Mouse (Mus musculus): ENCODE data around the gene Nell1. TPM values are rescaled to one million over a fixed set of nuclear protein-coding genes. Genes with fewer than 3 reads are reported as not detected.

Nell1 gene
- polyA plus RNA-seq, 1 experiment from 2014 or later: 3.2 TPM

DNA sequence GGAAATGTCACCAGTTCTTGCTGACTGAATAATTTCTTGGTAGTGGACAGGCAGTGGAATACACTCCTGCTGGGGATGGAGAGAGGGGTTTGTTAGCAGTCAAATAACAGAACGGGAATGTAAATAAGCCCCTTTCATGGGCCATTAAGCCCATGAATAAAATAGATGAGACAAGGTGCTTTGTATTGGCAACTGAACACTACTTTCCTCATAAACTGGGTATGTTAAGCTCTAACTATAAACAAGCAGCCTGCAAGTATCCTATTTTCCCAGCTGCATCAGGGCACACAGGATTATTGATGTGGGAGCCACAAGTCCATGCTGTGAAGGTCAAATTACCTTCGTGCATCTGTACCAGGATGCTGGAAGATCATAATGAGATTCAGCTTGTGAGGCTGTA, 387.4 kb downstream of the Nell1 start:
- Histone ChIP-seq H3K27me3 (no peaks in the 10 kb centered on the region), H3K4me3 (no peak overlapping the region), H3K4me1 (no peaks in the 10 kb centered on the region), H3K9me3 (no peaks in the 10 kb centered on the region), H3K4me2 (replicated peaks) (no peak overlapping the region), H3K9ac (no peak overlapping the region), H3K27ac (no peak overlapping the region), H3K36me3 (no peaks in the 10 kb centered on the region)
- no peak for ATAC-seq (ENCODE audit: low FRiP score, low read depth)
- 19% methylated on average over 2 of the region's 2 CpGs for WGBS

DNA sequence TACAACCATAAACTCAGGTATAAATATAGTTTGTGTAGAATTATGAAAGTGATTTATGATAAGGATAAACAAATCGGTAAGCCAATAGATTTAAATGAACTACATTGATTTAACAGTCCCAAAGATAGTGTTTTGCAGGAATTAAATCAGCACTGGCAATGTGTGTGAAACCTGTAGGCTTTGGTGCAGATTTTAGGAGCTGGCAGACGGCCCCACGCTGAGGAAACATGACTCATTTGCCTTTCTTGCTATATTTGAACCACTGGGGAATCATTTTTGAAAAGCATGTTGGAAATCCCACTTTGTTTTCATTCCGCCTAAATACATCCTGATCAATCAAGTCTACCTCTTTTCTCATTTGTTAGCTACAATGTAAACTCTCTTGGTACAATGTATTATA, 400.2 kb downstream of the Nell1 start:
- Histone ChIP-seq H3K27me3 (no peaks in the 10 kb centered on the region), H3K9ac (no peak overlapping the region), H3K4me3 (no peak overlapping the region), H3K9me3 (no peaks in the 10 kb centered on the region), H3K27ac (no peak overlapping the region), H3K36me3 (no peaks in the 10 kb centered on the region), H3K4me2 (replicated peaks) (no peak overlapping the region), H3K4me1 (no peaks in the 10 kb centered on the region)
- 79% methylated on average over 4 of the region's 4 CpGs for WGBS
- no peak for ATAC-seq (ENCODE audit: low FRiP score, low read depth)

- Histone ChIP-seq H3K9ac (no peak overlapping the region), H3K27me3 (0 out of 2 replicates have a peak, but pooled peaks cover 4% of the 10 kb centered on the region), H3K27ac (no peak overlapping the region), H3K9me3 (no peaks in the 10 kb centered on the region), H3K4me2 (replicated peaks) (no peak overlapping the region), H3K36me3 (no peaks in the 10 kb centered on the region), H3K4me3 (no peak overlapping the region), H3K4me1 (peaks cover 4% of the 10 kb centered on the region; the same call in 1 of the 2 replicates)
- 70% methylated on average over 2 of the region's 2 CpGs for whole genome bisulfite sequencing
- ATAC-seq (ENCODE audit: low FRiP score, low read depth): no peak
Measured at GRCm38 (mm10) chr7:50410421-50410820, 435.8 kb downstream of the Nell1 start.

- Histone ChIP-seq H3K4me3 (no peak overlapping the region), H3K36me3 (no peaks in the 10 kb centered on the region), H3K27ac (no peak overlapping the region), H3K4me2 (replicated peaks) (no peak overlapping the region), H3K27me3 (no peaks in the 10 kb centered on the region), H3K4me1 (no peaks in the 10 kb centered on the region), H3K9me3 (no peaks in the 10 kb centered on the region), H3K9ac (no peak overlapping the region)
- 59% methylated on average over 2 of the region's 2 CpGs for WGBS
- no peak for ATAC-seq (ENCODE audit: low FRiP score, low read depth)
Measured at GRCm38 (mm10) chr7:50419976-50420375, 445.3 kb downstream of the Nell1 start.

GRCm38 (mm10) chr7:50422422-50423195, 447.9 kb downstream of the Nell1 start:
- Histone ChIP-seq H3K4me1 (no peaks in the 10 kb centered on the region), H3K27ac (no peak overlapping the region), H3K4me2 (replicated peaks) (no peak overlapping the region), H3K9ac (no peak overlapping the region), H3K9me3 (no peaks in the 10 kb centered on the region), H3K27me3 (no peaks in the 10 kb centered on the region), H3K4me3 (no peak overlapping the region), H3K36me3 (no peaks in the 10 kb centered on the region)
- WGBS: 95% methylated on average over 1 of the region's 1 CpGs
- ATAC-seq (ENCODE audit: low FRiP score, low read depth): no peak

DNA sequence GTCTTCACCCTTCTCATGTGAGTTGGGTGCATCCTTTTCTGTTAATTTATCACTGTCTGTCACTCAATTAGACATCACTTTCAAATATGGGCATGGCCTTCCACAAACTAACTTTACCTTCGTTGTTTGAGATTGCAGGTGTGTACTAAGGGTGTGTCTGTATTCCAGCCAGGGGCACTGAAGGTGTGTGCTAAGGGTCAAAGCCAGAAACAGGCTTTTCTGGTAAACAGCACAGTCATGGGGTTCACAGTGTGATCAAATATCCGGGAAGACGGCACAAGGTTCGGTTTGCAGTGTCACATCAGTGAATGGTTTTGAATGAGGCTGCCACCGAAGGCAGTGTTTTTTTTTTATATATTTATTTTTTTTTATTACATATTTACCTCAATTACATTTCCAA, 455.1 kb downstream of the Nell1 start:
- no peak overlapping the region for H3K4me2 ChIP-seq (replicated peaks)
- H3K4me3 ChIP-seq: no peak overlapping the region
- H3K4me1 ChIP-seq: no peaks in the 10 kb centered on the region
- H3K9ac ChIP-seq: no peak overlapping the region
- H3K27ac ChIP-seq: no peak overlapping the region
- H3K27me3 ChIP-seq: no peaks in the 10 kb centered on the region
- no peaks in the 10 kb centered on the region for H3K9me3 ChIP-seq
- ATAC-seq (ENCODE audit: low FRiP score, low read depth): no peak
- no peaks in the 10 kb centered on the region for H3K36me3 ChIP-seq
- WGBS: 90% methylated on average over 5 of the region's 5 CpGs

- H3K9me3 ChIP-seq: no peaks in the 10 kb centered on the region
- H3K4me2 ChIP-seq (replicated peaks): no peak overlapping the region
- H3K4me3 ChIP-seq: no peak overlapping the region
- H3K27me3 ChIP-seq: no peaks in the 10 kb centered on the region
- ATAC-seq (ENCODE audit: low FRiP score, low read depth): no peak
- no peaks in the 10 kb centered on the region for H3K4me1 ChIP-seq
- no peak overlapping the region for H3K27ac ChIP-seq
- no peak overlapping the region for H3K9ac ChIP-seq
- no peaks in the 10 kb centered on the region for H3K36me3 ChIP-seq
Measured at GRCm38 (mm10) chr7:50441237-50441636, 466.6 kb downstream of the Nell1 start.

- Histone ChIP-seq H3K9me3 (no peaks in the 10 kb centered on the region), H3K27ac (no peak overlapping the region), H3K27me3 (no peaks in the 10 kb centered on the region), H3K9ac (no peak overlapping the region), H3K36me3 (no peaks in the 10 kb centered on the region), H3K4me3 (no peak overlapping the region), H3K4me2 (replicated peaks) (no peak overlapping the region), H3K4me1 (no peaks in the 10 kb centered on the region)
- WGBS: 40% methylated on average over 4 of the region's 4 CpGs
- ATAC-seq (ENCODE audit: low FRiP score, low read depth): no peak
Measured at GRCm38 (mm10) chr7:50447316-50447715, 472.7 kb downstream of the Nell1 start.

DNA sequence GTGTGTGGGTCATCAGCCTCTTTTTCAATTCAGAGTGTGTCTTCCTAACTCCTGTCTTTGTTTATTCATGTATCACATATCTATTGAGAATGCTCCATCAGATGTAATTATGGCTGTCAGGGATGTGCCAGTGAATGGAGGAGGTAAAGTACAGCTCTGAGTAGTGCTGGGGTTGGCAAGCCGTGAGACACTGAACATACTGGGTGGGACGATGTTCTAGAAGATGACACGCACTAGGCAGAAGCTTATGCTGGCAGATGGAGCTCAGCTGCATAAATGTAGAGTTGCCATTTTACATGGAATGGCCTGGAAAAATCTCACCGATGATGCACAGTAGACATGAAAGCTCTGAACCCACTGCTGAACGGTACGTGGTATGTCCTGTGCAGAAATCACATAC, 493.1 kb downstream of the Nell1 start:
- no peaks in the 10 kb centered on the region for H3K9me3 ChIP-seq
- 92% methylated on average over 6 of the region's 6 CpGs for WGBS
- no peak overlapping the region for H3K4me3 ChIP-seq
- H3K36me3 ChIP-seq: no peaks in the 10 kb centered on the region
- no peaks in the 10 kb centered on the region for H3K27me3 ChIP-seq
- no peak overlapping the region for H3K4me2 ChIP-seq (replicated peaks)
- no peak overlapping the region for H3K27ac ChIP-seq
- ATAC-seq (ENCODE audit: low FRiP score, low read depth): no peak
- no peak overlapping the region for H3K9ac ChIP-seq
- H3K4me1 ChIP-seq: no peaks in the 10 kb centered on the region

GRCm38 (mm10) chr7:50470555-50470954, 495.9 kb downstream of the Nell1 start:
- no peaks in the 10 kb centered on the region for H3K36me3 ChIP-seq
- no peak for ATAC-seq (ENCODE audit: low FRiP score, low read depth)
- H3K9ac ChIP-seq: no peak overlapping the region
- no peak overlapping the region for H3K4me3 ChIP-seq
- no peaks in the 10 kb centered on the region for H3K4me1 ChIP-seq
- H3K27ac ChIP-seq: no peak overlapping the region
- 90% methylated on average over 3 of the region's 3 CpGs for WGBS
- no peaks in the 10 kb centered on the region for H3K27me3 ChIP-seq
- H3K9me3 ChIP-seq: no peaks in the 10 kb centered on the region
- no peak overlapping the region for H3K4me2 ChIP-seq (replicated peaks)

DNA sequence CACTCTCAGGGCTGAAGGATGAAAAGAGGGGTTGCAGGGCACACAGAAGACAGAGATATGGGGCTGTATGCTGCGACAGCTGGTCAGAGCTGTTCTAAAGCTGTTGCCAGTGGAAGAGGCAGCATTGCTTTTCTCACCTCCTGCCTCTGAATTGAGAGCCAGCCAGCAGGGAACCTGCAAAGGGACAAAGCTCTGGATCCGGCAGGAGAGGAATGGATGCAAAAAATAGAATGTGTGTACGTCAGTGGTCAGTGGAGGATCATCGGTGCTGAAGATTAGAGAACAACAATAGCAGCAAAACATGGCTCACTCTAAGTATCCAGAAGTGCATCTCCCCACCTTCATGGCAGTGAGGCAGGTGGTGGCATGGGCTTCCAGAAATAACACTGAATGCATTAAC, 507.3 kb downstream of the Nell1 start:
- no peaks in the 10 kb centered on the region for H3K9me3 ChIP-seq
- WGBS: 75% methylated on average over 4 of the region's 4 CpGs
- no peak overlapping the region for H3K4me2 ChIP-seq (replicated peaks)
- no peak overlapping the region for H3K9ac ChIP-seq
- H3K27me3 ChIP-seq: no peaks in the 10 kb centered on the region
- H3K4me3 ChIP-seq: no peak overlapping the region
- H3K36me3 ChIP-seq: no peaks in the 10 kb centered on the region
- no peak for ATAC-seq (ENCODE audit: low FRiP score, low read depth)
- H3K27ac ChIP-seq: no peak overlapping the region
- no peaks in the 10 kb centered on the region for H3K4me1 ChIP-seq

GRCm38 (mm10) chr7:50485304-50485703, 510.6 kb downstream of the Nell1 start:
- Histone ChIP-seq H3K4me3 (no peak overlapping the region), H3K4me1 (no peaks in the 10 kb centered on the region), H3K27me3 (no peaks in the 10 kb centered on the region), H3K36me3 (no peaks in the 10 kb centered on the region), H3K9me3 (no peaks in the 10 kb centered on the region), H3K4me2 (replicated peaks) (no peak overlapping the region), H3K27ac (no peak overlapping the region), H3K9ac (no peak overlapping the region)
- ATAC-seq (ENCODE audit: low FRiP score, low read depth): no peak
- WGBS: 22% methylated on average over 1 of the region's 1 CpGs

DNA sequence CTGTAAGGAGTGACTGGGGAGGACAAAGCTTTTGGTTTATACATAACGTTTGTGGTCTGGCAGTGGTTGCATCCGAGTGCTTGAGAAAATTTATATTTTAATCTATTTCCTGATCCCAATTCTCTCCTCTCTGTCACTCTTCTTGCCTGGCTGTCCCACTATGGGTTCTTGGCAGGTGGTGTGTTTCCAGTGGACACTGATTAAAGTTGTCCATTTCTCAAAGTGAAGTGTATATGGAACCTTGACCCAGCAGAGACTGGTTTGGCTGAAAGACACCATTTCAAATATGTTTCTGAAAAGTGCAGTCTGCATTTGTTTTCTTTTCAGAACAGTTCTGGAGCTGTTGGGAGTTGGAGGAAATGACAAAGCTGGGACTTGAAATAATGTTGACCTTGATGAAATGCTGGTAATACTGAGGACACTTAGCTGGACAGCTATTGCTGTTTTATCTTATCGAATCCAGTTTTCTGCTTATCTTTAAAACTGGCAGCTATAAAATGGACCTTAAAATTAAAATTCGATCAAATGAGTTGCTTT, 512.3 kb downstream of the Nell1 start:
- no peak for ATAC-seq (ENCODE audit: low FRiP score, low read depth)
- Histone ChIP-seq H3K4me1 (no peaks in the 10 kb centered on the region), H3K27ac (no peak overlapping the region), H3K4me2 (replicated peaks) (no peak overlapping the region), H3K9me3 (no peaks in the 10 kb centered on the region), H3K27me3 (no peaks in the 10 kb centered on the region), H3K9ac (no peak overlapping the region), H3K36me3 (no peaks in the 10 kb centered on the region), H3K4me3 (no peak overlapping the region)
- WGBS: 82% methylated on average over 4 of the region's 4 CpGs
